Mouse (Mus musculus) heart, embryonic 16.5 days (tissue): Measurements from ENCODE around the gene Adh5. TPM values are rescaled to one million over a fixed set of nuclear protein-coding genes. Genes with fewer than 3 reads are reported as not detected.
"Not testable (repeated sequence)": the region's sequence is repeated elsewhere in the genome, so short reads cannot be mapped to it uniquely, and the experiment has no call there.

Experiments
- ATAC-seq: fragments of 200-750 bp; cut with Nextera tagmentation; replicated peaks from 2 replicates; pipeline ENCODE4 v1.8.0; 2017; ENCODE audit warnings: moderate number of reproducible peaks; ENCODE audit not compliant: insufficient read depth, low FRiP score; ENCODE audit errors: extremely low read depth
- H3K27ac ChIP-seq: fragments of 300-500 bp; sonication (generic); 2 replicates; pipeline ENCODE4 v1.5.1; 2014; ENCODE audit warnings: mild to moderate bottlenecking, low read length, control low read depth, moderate library complexity
- H3K27me3 ChIP-seq: fragments of 300-500 bp; sonication (generic); 2 replicates; pipeline ENCODE4 v1.6.1; 2014; ENCODE audit warnings: low read length, mixed read lengths; ENCODE audit not compliant: control insufficient read depth, insufficient read depth
- H3K36me3 ChIP-seq: fragments of 300-500 bp; sonication (generic); 2 replicates; pipeline ENCODE4 v1.6.1; 2014; ENCODE audit not compliant: control insufficient read depth, insufficient read depth
- H3K4me1 ChIP-seq: fragments of 300-500 bp; sonication (generic); 2 replicates; pipeline ENCODE4 v1.6.1; 2014; ENCODE audit warnings: low read length, mixed read lengths; ENCODE audit not compliant: control insufficient read depth, insufficient read depth
- H3K4me2 ChIP-seq: fragments of 300-500 bp; sonication (generic); 2 replicates; pipeline ENCODE4 v1.6.1; 2014; ENCODE audit warnings: low read depth, mild to moderate bottlenecking, control low read depth, low read length
- H3K4me3 ChIP-seq: fragments of 300-500 bp; sonication (generic); 2 replicates; pipeline ENCODE4 v1.5.1; 2014; ENCODE audit warnings: mild to moderate bottlenecking, control low read depth, low read length
- H3K9ac ChIP-seq: fragments of 300-500 bp; sonication (generic); 2 replicates; pipeline ENCODE4 v1.6.1; 2014; ENCODE audit warnings: low read length, control low read depth
- H3K9me3 ChIP-seq: fragments of 300-500 bp; sonication (generic); replicated peaks from 2 replicates; pipeline ENCODE4 v1.6.1; 2016; ENCODE audit warnings: low read length; ENCODE audit not compliant: control insufficient read depth
- WGBS: fragments of 180-500 bp; shearing (Covaris S2); extraction: QIAGEN DNeasy Blood & Tissue Kit; methylation state at CpG from one replicate; pipeline ENCODE4 v1.1.7; 2014; 5-methylcytosine and 5-hydroxymethylcytosine counted together
- polyA plus RNA-seq: library from polyadenylated mRNA; unstranded; fragments of >200 nt; fragmentation: Nextera tagmentation; extraction: Ambion mirVana; gene quantifications from 2 replicates; pipeline ENCODE4 v1.2.1, GENCODE M21; 2015

Gene Adh5
- polyA plus RNA-seq, 1 experiment from 2014 or later: 191 TPM

GRCm38 (mm10) chr3:138466656-138467055, 23.8 kb downstream of the Adh5 start:
- H3K4me2 ChIP-seq, H3K9me3 ChIP-seq, H3K27ac ChIP-seq, H3K4me1 ChIP-seq, ATAC-seq, H3K27me3 ChIP-seq, H3K4me3 ChIP-seq, H3K9ac ChIP-seq: not testable (repeated sequence)
- WGBS: 96% methylated on average over 1 of the region's 1 CpGs
- H3K36me3 ChIP-seq: peaks cover 64% of the 10 kb centered on the region

- Histone ChIP-seq H3K27me3 (no peaks in the 10 kb centered on the region), H3K4me2 (no peak overlapping the region), H3K4me3 (no peak overlapping the region), H3K9ac (no peak overlapping the region), H3K27ac (no peak overlapping the region), H3K9me3 (no peaks in the 10 kb centered on the region), H3K36me3 (peaks cover 36% of the 10 kb centered on the region), H3K4me1 (no peaks in the 10 kb centered on the region)
- ATAC-seq: no peak
- 78% methylated on average over 3 of the region's 3 CpGs for WGBS
These were observed 28.2 kb downstream of the Adh5 start for GRCm38 (mm10) chr3:138471066-138471465.

GRCm38 (mm10) chr3:138479489-138479888, 36.6 kb downstream of the Adh5 start:
- Histone ChIP-seq H3K9ac (no peak overlapping the region), H3K27me3 (no peaks in the 10 kb centered on the region), H3K9me3 (no peaks in the 10 kb centered on the region), H3K4me2 (no peak overlapping the region), H3K36me3 (peaks cover 16% of the 10 kb centered on the region), H3K4me1 (peaks cover 15% of the 10 kb centered on the region), H3K27ac (no peak overlapping the region), H3K4me3 (no peak overlapping the region)
- WGBS: 91% methylated on average over 8 of the region's 8 CpGs
- no peak for ATAC-seq

GRCm38 (mm10) chr3:138481526-138482284, 38.8 kb downstream of the Adh5 start:
- 49% methylated on average over 14 of the region's 14 CpGs for WGBS
- Histone ChIP-seq H3K27me3 (no peaks in the 10 kb centered on the region), H3K4me3 (peak overlapping the region; percentile 27), H3K9me3 (no peaks in the 10 kb centered on the region), H3K27ac (peak overlapping the region; percentile 20; the same call in 1 of the 2 replicates), H3K36me3 (peaks cover 25% of the 10 kb centered on the region), H3K4me1 (peaks cover 15% of the 10 kb centered on the region), H3K4me2 (peak overlapping the region; percentile 36; the same call in 1 of the 2 replicates), H3K9ac (peak overlapping the region; percentile 31; the same call in 1 of the 2 replicates)
- 0 out of 2 replicates have a peak, but pooled peaks have one; percentile 28 for ATAC-seq

- Histone ChIP-seq H3K27me3 (no peaks in the 10 kb centered on the region), H3K4me3 (no peak overlapping the region), H3K27ac (no peak overlapping the region), H3K36me3 (peaks cover 25% of the 10 kb centered on the region), H3K9me3 (no peaks in the 10 kb centered on the region), H3K9ac (no peak overlapping the region), H3K4me2 (no peak overlapping the region), H3K4me1 (peaks cover 21% of the 10 kb centered on the region)
- WGBS: 80% methylated on average over 2 of the region's 2 CpGs
- ATAC-seq: no peak
These were observed 40.3 kb downstream of the Adh5 start for GRCm38 (mm10) chr3:138483240-138483639.

- no peaks in the 10 kb centered on the region for H3K27me3 ChIP-seq
- no peaks in the 10 kb centered on the region for H3K9me3 ChIP-seq
- peaks cover 9% of the 10 kb centered on the region for H3K4me1 ChIP-seq
- peak overlapping the region; percentile 81 for H3K27ac ChIP-seq
- peak; percentile 38 for ATAC-seq
- peak overlapping the region; percentile 87 for H3K4me2 ChIP-seq
- peak overlapping the region; percentile 93 for H3K9ac ChIP-seq
- peak overlapping the region; percentile 94 for H3K4me3 ChIP-seq
- under 1% methylated on average over 57 of the region's 61 CpGs for WGBS
- H3K36me3 ChIP-seq: peaks cover 9% of the 10 kb centered on the region
These were observed 45.9 kb downstream of the Adh5 start for GRCm38 (mm10) chr3:138488584-138489326.

- peak; percentile 99 for ATAC-seq
- under 1% methylated on average over 42 of the region's 65 CpGs for WGBS
- H3K4me2 ChIP-seq: peak within 1 kb of the TSS; percentile 87
- no peaks in the 10 kb centered on the region for H3K9me3 ChIP-seq
- peaks cover 9% of the 10 kb centered on the region for H3K4me1 ChIP-seq
- H3K4me3 ChIP-seq: peak within 1 kb of the TSS; percentile 94
- no peaks in the 10 kb centered on the region for H3K27me3 ChIP-seq
- peak within 1 kb of the TSS; percentile 81 for H3K27ac ChIP-seq
- peak within 1 kb of the TSS; percentile 93 for H3K9ac ChIP-seq
- peaks cover 9% of the 10 kb centered on the region for H3K36me3 ChIP-seq
These were observed 46.6 kb downstream of the Adh5 start, which contains the start of gene Metap1 for GRCm38 (mm10) chr3:138489327-138490033. Gene Metap1 (minus strand): TSS chr3:138489515.

GRCm38 (mm10) chr3:138490034-138490337, 47.1 kb downstream of the Adh5 start:
- H3K9me3 ChIP-seq: no peaks in the 10 kb centered on the region
- H3K4me2 ChIP-seq: peak overlapping the region; percentile 72
- H3K4me3 ChIP-seq: peak overlapping the region; percentile 94
- peak overlapping the region; percentile 75 for H3K9ac ChIP-seq
- 15% methylated on average over 6 of the region's 6 CpGs for WGBS
- peaks cover 9% of the 10 kb centered on the region for H3K4me1 ChIP-seq
- no peak for ATAC-seq
- H3K27ac ChIP-seq: no peak overlapping the region
- no peaks in the 10 kb centered on the region for H3K27me3 ChIP-seq
- H3K36me3 ChIP-seq: peaks cover 4% of the 10 kb centered on the region; the same call in 1 of the 2 replicates
